ENCODE assay signal across 23 mouse cellular contexts in genomic region chr13:41427046-41427445, GRCm38 (mm10).
"Had no signal": no experiment of that assay in that cellular context is flagged by ENCODE, and none has a peak within 500 bp of the region (broad histone marks: within the 10 kb centered on the region; RNA-seq: fewer than 3 reads in every experiment).

No protein-coding gene starts in this region.

- H3K4me3 ChIP-seq: intestine, embryonic 15.5 days; limb, embryonic 10.5 days; limb, embryonic 13.5 days; liver, embryonic 13.5 days; megakaryocyte, embryonic 14.5 days; midbrain, embryonic 10.5 days; midbrain, embryonic 13.5 days; myocyte; neural tube, embryonic 13.5 days had no signal

- H3K4me2 ChIP-seq: intestine, embryonic 15.5 days; limb, embryonic 13.5 days; liver, embryonic 13.5 days; lung, embryonic 14.5 days; midbrain, embryonic 13.5 days; neural tube, embryonic 13.5 days had no signal

- H3K36me3 ChIP-seq: intestine, embryonic 15.5 days; limb, embryonic 10.5 days; limb, embryonic 13.5 days; liver, embryonic 13.5 days; midbrain, embryonic 10.5 days; midbrain, embryonic 13.5 days; neural tube, embryonic 13.5 days had no signal

- H3K27ac ChIP-seq: intestine, embryonic 15.5 days; limb, embryonic 10.5 days; limb, embryonic 13.5 days; liver, embryonic 13.5 days; midbrain, embryonic 10.5 days; midbrain, embryonic 13.5 days; neural tube, embryonic 13.5 days had no signal

- H3K9ac ChIP-seq: intestine, embryonic 15.5 days; limb, embryonic 13.5 days; liver, embryonic 13.5 days; lung, embryonic 14.5 days; midbrain, embryonic 13.5 days; neural tube, embryonic 13.5 days had no signal

- DNase-seq: kidney, adult 11 months; kidney, adult 8-10 months; kidney, postnatal 14 days; kidney, postnatal 4 days; liver; liver, embryonic 13.5 days; lung, embryonic 14.5 days; lung, postnatal 36 days; retina, postnatal 1 day; right cerebral cortex, postnatal 25 days; thymus, adult 2 months; thymus, postnatal 14 days; thymus, postnatal 4 days had no signal

- H3K27me3 ChIP-seq: intestine, embryonic 15.5 days; limb, embryonic 13.5 days; liver, embryonic 13.5 days; megakaryocyte, embryonic 14.5 days; midbrain, embryonic 13.5 days; neural tube, embryonic 13.5 days had no signal

- H3K9me3 ChIP-seq: intestine, embryonic 15.5 days; limb, embryonic 10.5 days; limb, embryonic 13.5 days; liver, embryonic 13.5 days; megakaryocyte, embryonic 14.5 days; midbrain, embryonic 10.5 days; midbrain, embryonic 13.5 days; neural tube, embryonic 13.5 days had no signal

- H3K4me1 ChIP-seq: limb, embryonic 10.5 days; megakaryocyte, embryonic 14.5 days; midbrain, embryonic 10.5 days; midbrain, embryonic 13.5 days; neural tube, embryonic 13.5 days had no signal

- ATAC-seq: intestine, embryonic 15.5 days; lung, postnatal 0 days; midbrain, embryonic 13.5 days; midbrain, embryonic 16.5 days had no signal
